Mouse (Mus musculus): ENCODE results near the gene Ece1.

Ece1 gene

DNA sequence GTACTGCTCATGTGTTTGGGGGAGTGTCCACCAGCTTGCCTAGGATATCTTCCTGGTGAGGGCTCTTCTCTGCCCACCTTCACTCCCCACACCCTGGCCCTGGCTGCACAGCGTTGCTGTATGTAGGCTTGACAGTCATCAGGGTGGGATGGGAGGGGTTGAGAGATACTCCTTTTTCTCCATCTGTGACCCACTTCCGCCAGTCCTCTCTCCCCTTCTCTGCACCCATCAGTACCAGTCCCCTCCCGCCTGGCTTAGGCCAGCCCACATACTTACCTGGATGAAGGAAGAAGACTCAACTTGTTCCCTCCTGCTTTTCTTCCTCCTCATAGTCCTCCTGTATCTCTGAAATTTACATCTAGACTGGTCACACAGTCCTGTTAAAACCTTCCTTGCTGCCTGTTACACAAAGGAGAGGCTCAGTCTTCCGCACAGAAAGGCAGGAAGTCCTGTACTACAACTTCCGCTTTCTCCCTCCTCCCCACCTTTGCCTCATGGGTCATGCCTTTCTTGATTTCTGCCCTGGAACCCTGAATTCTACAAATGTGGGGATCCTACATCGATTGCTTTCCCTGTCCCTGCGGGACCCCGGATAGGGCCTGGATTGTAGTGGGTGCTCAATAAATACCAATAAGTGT, 21.6 kb downstream of the Ece1 start:
- no peak for DNase-seq (ENCODE audit: low spot score)

DNA sequence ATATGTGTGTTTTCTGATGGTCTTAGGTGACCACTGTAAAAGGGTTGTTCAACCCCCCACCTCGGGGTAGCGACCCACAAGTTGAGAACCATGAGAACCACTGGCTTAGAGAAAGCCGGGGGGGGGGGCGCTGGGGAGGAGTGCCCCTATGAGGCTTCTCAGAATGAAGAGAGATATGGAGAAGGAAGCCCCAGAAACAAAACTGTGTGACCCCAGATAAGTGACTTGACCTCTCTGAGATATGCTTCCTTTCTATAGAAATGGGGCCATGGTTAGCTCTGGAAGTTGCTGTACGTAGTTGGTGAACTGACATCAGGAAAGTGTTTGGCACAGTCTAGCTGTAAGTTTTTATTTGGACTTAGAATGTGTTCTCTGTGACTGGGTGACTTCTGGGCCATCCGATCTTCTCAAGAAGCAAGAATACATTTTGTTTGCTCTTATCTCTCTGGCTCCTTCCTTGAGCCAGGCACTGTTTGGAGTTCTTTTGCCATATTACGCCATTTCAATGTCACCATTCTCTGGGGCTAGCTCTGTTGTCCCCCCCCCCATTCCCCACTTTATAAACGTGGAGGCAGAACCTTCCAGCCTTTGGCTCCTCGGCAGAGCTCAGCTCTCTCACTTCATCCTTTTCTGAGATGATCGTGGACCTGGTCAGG, 25.4 kb downstream of the Ece1 start:
- DNase-seq (ENCODE audit: low spot score) = no peak

DNA sequence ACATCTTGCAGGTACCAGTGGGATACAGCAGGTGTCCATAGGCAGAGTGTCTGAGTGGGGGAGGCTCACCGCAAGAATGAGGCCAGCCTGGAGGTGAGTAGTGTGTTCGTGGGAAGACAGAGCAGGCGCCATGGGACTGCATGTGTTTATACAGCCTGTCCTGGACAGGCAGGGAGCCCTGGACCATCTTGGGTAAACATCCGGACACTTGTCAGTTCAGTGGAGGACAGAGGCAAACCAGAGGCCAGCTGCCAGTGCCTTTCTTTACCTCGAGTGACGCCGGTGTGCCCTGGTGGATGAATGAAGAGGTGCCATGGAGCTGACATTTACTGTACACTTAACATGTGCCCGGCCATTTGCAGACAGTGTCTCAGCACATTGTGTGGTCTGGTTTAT, 26.0 kb downstream of the Ece1 start:
- no peak for DNase-seq (ENCODE audit: low spot score)

DNA sequence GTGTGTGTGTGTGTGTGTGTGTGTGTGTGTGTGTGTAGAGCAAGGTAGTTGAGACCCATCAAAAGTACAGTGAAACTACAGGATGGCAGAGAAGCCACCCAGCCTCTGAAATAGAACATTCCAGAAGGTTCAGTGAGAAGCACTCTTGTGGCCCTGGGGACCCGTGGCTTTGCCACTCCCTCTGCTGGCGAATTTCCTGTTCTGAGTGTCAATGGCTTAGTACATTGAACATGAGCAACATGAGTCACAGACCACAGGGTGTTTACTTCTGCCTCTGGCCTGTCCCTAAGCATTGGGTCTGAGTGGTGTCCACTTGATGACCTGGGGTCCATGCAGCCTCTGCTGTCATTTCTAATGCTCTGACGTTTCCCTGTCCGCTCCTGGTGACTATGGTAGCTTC, 28.6 kb downstream of the Ece1 start:
- peak; percentile 66 for DNase-seq (ENCODE audit: low spot score)

DNA sequence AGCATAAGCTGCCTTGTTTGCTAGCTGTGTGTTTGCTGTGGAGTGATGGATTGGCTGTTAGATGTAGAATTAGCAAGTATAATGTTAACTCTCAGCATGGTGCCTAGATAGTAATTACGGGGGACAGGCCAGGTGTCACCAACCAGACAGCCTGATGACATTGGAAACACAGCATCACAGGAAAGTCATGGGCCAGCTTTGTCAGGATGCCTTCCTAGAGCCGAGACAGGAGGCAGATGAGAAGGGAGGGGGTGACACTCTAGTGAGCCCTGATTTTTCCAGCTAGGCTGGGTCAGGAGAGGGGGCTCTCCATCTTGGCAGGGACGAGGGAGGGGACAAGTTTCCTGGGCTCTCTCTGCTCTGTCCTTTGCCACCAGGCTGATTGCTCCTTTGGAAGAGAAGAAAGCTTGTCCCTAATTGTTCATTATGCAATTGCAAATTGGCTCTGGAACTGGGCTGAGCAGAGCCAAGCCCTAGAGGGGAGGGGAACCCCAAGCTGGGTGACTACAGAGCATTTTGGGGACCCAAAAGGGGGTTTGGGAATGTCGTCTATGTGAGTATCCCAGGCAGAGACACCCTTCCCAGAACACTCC, 29.6 kb downstream of the Ece1 start:
- DNase-seq (ENCODE audit: low spot score) = peak; percentile 33

DNA sequence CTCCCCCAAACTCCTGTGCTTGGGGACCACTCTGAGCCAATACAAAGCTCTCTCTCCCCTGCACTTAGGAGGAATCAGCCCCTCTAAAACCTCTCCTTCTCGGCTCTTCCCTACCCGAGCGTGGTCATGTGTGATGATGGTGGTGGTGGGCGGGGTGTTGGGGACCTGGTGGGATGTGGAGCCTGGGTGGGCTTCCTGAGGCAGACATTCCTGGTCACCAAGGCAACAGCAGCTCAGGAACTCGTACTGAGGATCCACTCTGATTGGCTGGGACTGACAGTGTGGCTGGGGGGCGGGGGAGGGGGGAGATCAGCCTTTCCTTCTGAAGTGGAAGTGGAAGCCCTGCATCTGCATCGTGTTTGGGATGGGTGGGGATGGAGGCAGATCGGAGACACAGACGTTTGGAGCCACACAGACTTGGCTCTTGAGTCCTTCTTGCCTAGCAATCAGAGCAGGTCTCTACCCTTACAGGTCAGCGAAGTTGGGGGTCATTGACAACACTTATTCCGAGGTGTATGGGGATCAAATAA, 30.7 kb downstream of the Ece1 start:
- DNase-seq (ENCODE audit: low spot score) = no peak

DNA sequence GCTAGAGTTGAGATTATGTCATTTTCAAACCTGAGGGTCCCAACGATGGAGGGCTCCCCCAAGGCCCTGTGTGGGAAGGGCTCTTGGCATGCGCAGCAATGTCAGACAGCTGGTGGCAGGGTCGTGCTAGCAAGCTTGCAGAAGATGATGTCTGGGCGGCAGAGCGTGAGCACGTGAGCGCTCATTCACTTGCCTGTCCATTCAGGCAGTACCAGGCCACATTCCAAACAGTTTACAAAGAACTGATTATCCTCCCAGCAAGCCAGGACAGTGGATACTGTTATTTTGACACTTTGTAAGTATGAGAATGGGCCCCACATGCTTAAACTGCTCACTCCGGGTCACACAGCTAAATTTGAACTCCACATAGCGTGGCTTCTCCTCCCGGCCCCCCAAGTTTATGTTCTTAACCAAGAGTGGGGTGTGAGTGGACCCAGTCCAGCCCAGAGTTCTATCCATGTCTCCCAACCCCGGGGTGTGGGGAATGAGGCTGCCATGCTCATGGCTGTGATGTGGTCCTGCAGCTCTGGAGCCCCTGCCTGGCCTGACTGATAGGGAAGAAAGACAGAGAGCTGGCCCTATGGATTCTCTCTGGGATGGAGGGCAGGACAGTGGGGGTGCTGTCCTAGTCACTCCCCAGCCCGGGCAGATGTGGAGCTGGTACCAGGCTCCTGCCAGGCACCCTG, 34.7 kb downstream of the Ece1 start:
- DNase-seq (ENCODE audit: low spot score) = no peak

DNA sequence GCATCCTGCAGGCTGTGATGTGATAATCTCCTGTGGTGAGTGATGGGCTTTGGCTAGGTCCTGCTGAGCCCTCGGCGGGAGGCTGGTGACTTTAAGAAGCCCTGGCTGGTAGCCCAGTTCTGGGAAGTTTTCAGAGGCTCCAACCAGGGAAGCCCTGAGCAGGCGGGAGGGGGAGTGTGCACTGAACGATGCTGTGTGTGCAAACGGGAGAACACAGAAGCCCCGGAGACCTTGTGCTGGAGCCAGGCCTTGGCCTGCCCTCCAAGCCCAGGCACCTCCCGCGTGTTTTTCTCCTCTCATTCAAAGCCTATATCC, 35.2 kb downstream of the Ece1 start:
- peak; percentile 85 for DNase-seq (ENCODE audit: low spot score)

DNA sequence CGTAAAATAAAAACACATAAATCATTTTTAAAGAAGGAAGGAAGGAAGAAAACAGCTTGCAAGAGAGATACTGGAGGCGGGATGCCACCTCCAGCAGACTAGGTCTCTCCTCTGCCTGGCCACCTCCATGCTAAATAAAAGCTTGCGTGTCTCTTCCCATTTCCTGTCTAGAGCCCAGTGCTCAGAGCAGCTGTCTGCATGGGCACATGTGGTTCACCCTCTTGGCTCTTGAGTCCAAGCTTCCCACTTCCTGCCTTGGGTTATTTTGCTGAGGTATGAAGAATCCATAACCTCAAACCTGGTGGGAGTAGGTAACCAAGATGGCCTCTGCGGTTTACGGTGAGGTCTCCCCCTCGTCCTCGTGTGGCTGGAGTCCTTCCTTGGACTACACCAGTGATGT, 36.5 kb downstream of the Ece1 start:
- no peak for DNase-seq (ENCODE audit: low spot score)

DNA sequence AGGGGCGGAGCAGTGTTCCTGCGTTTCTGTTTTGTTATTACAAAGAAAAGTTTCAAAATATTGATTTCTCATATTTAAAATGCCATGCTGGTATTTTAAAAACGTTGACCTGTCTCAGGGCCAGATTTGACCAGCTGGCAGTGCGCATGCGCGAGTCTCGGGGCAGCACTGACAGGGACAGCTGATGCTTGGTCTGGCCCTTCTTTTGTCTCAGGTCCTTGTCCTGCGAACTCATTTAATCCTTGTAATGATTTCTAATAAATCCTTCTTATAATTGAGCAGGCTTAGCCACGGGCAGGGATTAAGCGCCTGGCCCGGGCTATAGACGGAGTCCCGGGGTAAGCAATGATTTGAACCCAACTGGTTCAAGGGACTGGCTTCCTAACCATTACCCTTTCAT, 40.2 kb downstream of the Ece1 start:
- DNase-seq (ENCODE audit: low spot score) = no peak

DNA sequence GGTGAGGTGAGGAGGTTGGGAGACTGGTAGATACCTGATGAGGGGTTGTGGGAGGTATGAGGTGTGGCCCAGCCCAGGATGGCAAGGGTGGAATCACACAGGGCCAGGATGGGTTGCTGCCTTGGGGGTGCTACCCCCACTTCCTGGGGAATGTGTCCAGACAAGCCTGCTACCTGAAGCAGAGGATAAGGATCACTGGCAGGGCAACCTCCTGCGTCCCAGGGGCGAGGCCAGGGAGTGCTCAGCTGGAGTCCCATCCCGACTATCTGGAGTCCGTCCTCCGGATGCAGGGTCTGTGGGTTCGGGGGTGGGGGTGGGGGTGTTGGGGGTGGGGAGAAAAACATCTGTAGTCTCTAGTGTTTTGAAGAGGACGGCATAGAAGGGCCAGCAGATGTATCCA, 40.8 kb downstream of the Ece1 start:
- DNase-seq (ENCODE audit: low spot score) = no peak

DNA sequence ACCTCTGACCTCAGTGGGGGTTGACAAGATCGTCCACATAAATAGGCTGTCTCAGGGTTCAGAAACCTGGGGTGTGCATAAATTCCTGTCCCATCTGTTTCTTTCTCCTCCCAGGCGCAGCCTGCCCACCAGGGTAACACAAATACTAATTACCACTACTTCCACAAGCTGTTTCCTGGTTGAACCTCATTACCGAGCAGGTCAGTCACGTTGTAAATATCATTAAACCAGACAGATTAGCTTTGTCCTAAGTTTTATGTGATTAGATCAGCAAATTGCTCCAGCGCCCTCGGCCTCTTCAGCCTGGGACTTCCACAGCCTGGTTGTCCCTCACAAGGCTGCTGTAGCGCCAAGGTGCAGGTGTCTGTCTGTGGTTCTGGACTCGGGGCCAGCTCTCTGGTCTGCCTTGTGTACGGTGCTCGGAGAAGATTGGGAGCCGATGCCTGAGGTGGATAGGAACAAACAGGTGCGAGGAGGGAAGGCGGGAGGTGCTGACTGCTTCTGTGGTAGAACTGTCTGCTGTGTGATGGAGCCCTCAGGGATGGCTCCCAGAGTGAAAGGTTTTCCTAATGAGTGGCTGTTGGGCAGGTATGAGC, 43.0 kb downstream of the Ece1 start:
- DNase-seq (ENCODE audit: low spot score) = no peak

DNA sequence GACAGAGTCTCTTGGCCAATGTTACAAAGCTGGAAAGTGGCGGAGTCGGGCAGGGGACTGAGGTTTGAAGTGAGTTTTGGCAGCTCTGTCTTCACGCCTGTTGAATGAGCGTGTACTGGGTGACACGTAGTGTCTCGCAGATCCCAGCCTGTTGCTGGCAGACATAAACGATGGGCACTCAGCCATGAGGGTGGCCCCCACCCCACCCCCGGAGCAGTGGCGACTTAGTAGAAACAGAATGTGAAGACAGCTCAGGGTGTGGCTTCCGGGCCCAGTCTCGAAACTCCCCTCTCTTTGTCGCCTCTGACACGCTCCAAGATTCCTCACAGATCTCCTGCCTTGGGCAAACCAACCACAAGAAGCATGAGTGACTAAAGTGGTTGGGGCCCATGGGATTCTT, 45.9 kb downstream of the Ece1 start:
- peak; percentile 25 for DNase-seq (ENCODE audit: low spot score)

DNA sequence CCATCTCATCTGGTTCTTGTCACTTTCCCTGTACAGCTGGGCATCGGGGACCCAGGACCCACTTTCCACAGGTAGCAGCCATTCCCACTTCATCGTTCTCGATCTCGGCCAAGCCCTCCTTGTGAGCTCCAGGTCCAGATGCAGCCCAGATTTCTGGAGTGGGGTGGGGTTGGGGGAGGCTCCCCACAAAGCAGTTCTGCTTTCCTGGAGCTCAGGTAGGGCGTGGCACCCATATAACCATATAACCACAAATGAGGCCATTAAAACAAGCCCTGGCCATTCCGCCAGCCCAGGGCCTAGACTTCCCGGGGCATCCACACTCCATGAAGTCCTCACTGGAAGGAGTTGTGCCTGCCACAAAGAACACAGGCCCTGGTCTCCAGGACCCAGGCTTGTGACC, 46.5 kb downstream of the Ece1 start:
- no peak for DNase-seq (ENCODE audit: low spot score)

DNA sequence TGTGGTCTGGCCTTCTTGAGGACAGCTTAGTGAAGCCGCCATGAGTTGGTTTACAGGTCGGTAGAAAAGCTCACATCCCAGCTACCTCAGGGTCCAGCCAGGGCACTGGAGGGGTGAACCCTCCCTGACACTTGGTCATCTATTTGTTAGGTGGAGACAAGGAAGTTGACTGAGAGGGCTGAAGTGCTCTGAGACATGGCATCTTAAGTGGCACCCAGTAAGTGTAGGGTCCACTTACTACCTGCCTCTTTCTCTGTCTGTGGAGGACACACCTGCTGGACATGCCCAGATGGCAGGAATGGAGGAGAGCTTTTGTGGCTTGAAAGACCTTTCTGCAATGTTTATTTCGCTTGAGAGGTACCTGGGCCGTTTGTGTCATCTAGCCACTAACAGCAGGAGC, 46.9 kb downstream of the Ece1 start:
- no peak for DNase-seq (ENCODE audit: low spot score)

DNA sequence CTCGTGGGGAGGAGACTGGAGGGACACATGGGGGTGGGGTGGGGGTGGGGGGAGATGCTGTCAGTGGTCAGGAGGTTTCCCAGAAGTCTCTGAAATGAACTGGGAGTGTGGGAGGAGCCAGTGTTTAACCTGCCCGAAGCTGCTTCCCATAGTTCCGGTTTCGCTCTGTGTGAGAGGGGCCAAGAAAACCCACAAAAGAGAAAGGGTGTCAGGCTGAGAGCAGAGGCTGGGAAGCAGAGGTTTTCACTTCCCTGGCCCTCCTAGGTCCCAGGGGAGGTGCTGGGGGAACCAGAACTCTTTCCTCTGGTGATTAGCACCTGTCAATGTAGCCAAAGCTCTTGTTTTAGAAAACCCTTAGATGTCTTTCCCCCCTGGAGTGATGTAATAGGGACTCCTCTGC, 47.4 kb downstream of the Ece1 start:
- DNase-seq (ENCODE audit: low spot score) = no peak

DNA sequence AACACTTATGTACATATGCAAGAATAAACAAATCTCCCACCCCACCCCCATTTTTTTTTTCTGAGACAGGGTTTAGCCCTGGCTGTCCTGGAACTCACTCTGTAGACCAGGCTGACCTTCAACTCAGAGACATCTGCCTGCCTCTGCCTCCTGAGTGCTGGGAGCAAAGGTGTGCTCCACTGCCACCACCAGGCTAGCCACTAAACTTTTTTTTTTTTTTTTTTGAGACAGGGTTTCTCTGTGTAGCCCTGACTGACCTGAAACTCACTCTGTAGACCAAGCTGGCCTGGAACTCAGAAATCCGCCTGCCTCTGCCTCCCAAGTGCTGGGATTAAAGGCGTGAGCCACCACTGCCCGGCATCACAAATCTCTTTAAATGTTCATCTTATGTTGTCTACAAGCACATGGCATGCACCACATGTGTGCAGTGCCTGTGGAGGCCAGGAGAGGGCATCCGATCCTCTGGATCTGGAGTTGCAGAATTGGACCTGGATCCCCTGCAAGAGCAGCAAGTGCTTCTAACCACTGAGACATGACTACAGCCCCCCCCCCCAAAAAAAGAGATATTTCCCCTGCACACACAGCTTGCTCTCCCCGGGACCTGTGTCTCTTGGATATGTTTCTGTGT, 48.5 kb downstream of the Ece1 start:
- DNase-seq (ENCODE audit: low spot score) = no peak

DNA sequence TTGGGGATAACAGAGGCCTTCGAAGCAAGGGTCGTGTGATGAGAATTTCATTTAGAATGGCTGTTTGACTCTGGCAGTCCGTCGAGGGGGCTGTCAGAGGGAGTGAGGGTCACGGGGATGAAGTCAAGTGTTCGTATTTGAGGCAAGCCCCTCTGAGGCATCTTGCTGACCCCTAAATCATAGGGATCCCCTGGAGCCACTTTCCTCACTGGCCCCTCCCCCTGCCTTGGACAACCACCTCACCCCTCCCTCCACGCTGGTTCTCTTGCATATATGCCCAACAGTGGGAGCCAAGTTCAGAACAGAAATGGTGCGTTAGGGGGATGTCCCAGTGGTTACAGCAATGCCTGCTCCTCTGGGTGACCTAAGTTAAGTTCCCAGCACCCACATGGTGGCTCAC, 49.6 kb downstream of the Ece1 start:
- DNase-seq (ENCODE audit: low spot score) = no peak

DNA sequence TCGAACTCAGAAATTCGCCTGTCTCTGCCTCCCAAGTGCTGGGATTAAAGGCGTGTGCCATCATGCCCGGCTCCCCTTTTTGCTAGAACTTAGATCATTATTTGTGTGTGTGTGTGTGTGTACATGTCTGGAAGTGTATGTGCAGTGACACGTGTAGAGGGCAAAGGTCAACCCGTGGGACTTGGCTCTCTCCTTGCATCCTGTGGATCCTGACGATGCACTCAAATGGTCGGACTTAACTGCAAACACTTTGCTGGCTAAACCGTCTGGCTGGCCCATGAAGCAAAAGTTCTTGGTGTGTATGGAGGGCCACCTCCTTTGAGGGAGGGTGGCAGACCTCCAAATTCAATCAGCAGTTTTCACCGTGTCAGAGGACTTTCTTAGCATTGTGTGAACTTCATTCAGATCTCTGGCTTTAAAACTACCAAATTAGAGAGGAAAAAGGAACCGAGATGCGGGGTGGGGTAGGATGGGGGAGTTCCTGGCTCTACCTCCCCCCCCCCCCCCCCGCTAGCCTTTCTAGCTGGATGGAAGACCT, 50.8 kb downstream of the Ece1 start:
- no peak for DNase-seq (ENCODE audit: low spot score)

DNA sequence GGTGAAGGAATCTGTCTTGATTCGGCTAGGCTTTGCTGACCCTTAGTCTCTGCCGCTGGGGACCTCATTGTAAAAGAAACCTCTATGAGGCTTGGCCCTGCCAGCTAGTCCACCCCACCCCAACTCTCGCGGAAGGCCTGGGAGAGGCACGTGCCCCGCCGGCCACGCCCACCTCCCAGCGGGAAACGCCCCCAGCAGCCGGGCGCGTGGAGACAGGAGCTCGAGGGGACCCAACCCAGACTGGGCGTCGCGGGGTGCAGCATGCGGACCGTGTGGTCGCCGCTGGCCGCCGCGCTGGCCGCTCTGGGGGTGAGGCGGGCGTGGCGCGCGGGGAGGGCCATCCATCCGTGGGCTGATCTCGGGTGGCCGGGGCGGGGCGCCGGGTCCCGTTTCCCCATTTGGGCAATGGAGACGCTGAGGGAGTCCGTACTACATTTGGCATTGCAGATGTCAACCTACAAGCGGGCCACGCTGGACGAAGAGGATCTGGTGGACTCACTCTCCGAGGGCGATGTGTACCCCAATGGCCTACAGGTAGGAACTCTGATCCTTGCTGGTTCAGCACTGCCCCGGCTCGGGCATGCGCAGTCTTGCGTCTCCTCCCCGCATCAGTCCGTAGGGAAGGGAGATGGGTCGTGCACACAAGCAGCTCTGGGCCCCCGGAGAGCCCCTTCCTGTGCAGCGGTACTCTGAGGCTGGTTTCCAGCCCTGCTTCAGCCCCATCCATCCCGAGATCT, 51.5 kb downstream of the Ece1 start:
- no peak for DNase-seq (ENCODE audit: low spot score)

DNA sequence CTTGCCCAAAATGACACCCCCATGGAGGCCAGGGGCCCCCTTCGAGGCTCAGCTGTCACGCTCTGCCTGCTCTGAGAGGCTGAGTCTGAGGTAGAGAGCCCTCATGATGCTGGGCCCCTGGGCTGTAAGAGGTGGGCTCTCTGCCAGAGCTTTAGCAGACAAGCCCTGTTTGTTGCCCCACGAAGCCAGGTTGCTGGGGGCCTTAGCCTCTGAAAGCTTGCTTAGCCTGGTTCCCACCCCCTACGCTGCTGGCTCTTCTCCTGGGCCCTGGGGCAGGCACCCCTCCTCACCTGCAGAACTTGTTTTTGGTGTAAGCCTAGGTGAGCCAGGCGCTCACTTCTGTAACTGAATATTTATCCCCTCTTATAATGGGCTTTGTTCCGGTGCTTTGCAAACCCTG, 55.6 kb downstream of the Ece1 start:
- no peak for DNase-seq (ENCODE audit: low spot score)

All from adipocyte (in vitro differentiated cells).